Mouse (Mus musculus): ENCODE measurements around the gene Med28.

The Med28 gene

GRCm38 (mm10) chr5:45519960-45520808, at the start of gene Med28:
Gene Med28, plus strand, starts transcription at chr5:45520229.
- DNase-seq (ENCODE audit: low read depth, low spot score) = peak; percentile 90

GRCm38 (mm10) chr5:45472880-45473450, 47.1 kb upstream of the Med28 start:
- DNase-seq (ENCODE audit: low read depth, low spot score) = peak; percentile 32

- DNase-seq (ENCODE audit: low read depth, low spot score) = no peak
Observed at GRCm38 (mm10) chr5:45473521-45473920, 46.5 kb upstream of the Med28 start.

GRCm38 (mm10) chr5:45474215-45474614, 45.8 kb upstream of the Med28 start:
- peak; percentile 38 for DNase-seq (ENCODE audit: low read depth, low spot score)

- no peak for DNase-seq (ENCODE audit: low read depth, low spot score)
Observed at GRCm38 (mm10) chr5:45474758-45475157, 45.3 kb upstream of the Med28 start.

GRCm38 (mm10) chr5:45475771-45476170, 44.3 kb upstream of the Med28 start:
- no peak for DNase-seq (ENCODE audit: low read depth, low spot score)

- no peak for DNase-seq (ENCODE audit: low read depth, low spot score)
Observed at GRCm38 (mm10) chr5:45476288-45476687, 43.7 kb upstream of the Med28 start.

- no peak for DNase-seq (ENCODE audit: low read depth, low spot score)
Observed at GRCm38 (mm10) chr5:45477601-45478000, 42.4 kb upstream of the Med28 start.

- no peak for DNase-seq (ENCODE audit: low read depth, low spot score)
Observed at GRCm38 (mm10) chr5:45480066-45480465, 40.0 kb upstream of the Med28 start.

GRCm38 (mm10) chr5:45481125-45481524, 38.9 kb upstream of the Med28 start:
- no peak for DNase-seq (ENCODE audit: low read depth, low spot score)

- DNase-seq (ENCODE audit: low read depth, low spot score) = no peak
Observed at GRCm38 (mm10) chr5:45482607-45483006, 37.4 kb upstream of the Med28 start.

- DNase-seq (ENCODE audit: low read depth, low spot score) = no peak
Observed at GRCm38 (mm10) chr5:45483654-45484053, 36.4 kb upstream of the Med28 start.

GRCm38 (mm10) chr5:45491776-45492175, 28.3 kb upstream of the Med28 start:
- DNase-seq (ENCODE audit: low read depth, low spot score) = no peak

- DNase-seq (ENCODE audit: low read depth, low spot score) = peak; percentile 96
Observed at GRCm38 (mm10) chr5:45493191-45494092, 26.6 kb upstream of the Med28 start, which contains the start of gene Lap3. Gene Lap3, plus strand, starts transcription at chr5:45493374.

- no peak for DNase-seq (ENCODE audit: low read depth, low spot score)
Observed at GRCm38 (mm10) chr5:45494093-45494755, 25.8 kb upstream of the Med28 start.

GRCm38 (mm10) chr5:45495429-45495975, 24.5 kb upstream of the Med28 start:
- no peak for DNase-seq (ENCODE audit: low read depth, low spot score)

GRCm38 (mm10) chr5:45496042-45496441, 24.0 kb upstream of the Med28 start:
- DNase-seq (ENCODE audit: low read depth, low spot score) = no peak

GRCm38 (mm10) chr5:45496479-45496878, 23.6 kb upstream of the Med28 start:
- DNase-seq (ENCODE audit: low read depth, low spot score) = no peak

GRCm38 (mm10) chr5:45496930-45497550, 23.0 kb upstream of the Med28 start:
- DNase-seq (ENCODE audit: low read depth, low spot score) = no peak

GRCm38 (mm10) chr5:45497564-45497963, 22.5 kb upstream of the Med28 start:
- DNase-seq (ENCODE audit: low read depth, low spot score) = no peak

GRCm38 (mm10) chr5:45510071-45510470, 10.0 kb upstream of the Med28 start:
- no peak for DNase-seq (ENCODE audit: low read depth, low spot score)
